Mouse (Mus musculus) hindbrain, embryonic 13.5 days (tissue): ENCODE measurements at regions not wholly inside any gene's neighbourhood (a gene's known extent, or its start where the extent isn't known, plus 50 kb on each side); places are given as distances from the start of the nearest gene placed in this dataset.

Experiments
- ATAC-seq: fragments of 200-750 bp; cut with Nextera tagmentation; 2 replicates; pipeline ENCODE4 v1.8.0; 2017; ENCODE audit warnings: moderate TSS enrichment; ENCODE audit not compliant: low FRiP score
- H3K27ac ChIP-seq: fragments of 300-500 bp; sonication (generic); 2 replicates; pipeline ENCODE4 v1.5.1; 2015; ENCODE audit warnings: inconsistent platforms, mild to moderate bottlenecking, moderate library complexity
- H3K27me3 ChIP-seq: fragments of 300-500 bp; sonication (generic); 2 replicates; pipeline ENCODE4 v1.6.1; 2015; ENCODE audit warnings: mild to moderate bottlenecking, inconsistent platforms
- H3K36me3 ChIP-seq: fragments of 300-500 bp; sonication (generic); 2 replicates; pipeline ENCODE4 v1.6.1; 2015; ENCODE audit warnings: mild to moderate bottlenecking, inconsistent platforms
- H3K4me1 ChIP-seq: fragments of 300-500 bp; sonication (generic); replicated peaks from 2 replicates; pipeline ENCODE4 v1.6.1; 2015; ENCODE audit warnings: inconsistent platforms
- H3K4me2 ChIP-seq: fragments of 300-500 bp; sonication (generic); 2 replicates; pipeline ENCODE4 v1.6.1; 2015; ENCODE audit warnings: inconsistent platforms, mild to moderate bottlenecking, moderate library complexity
- H3K4me3 ChIP-seq: fragments of 300-500 bp; sonication (generic); 2 replicates; pipeline ENCODE4 v1.5.1; 2015; ENCODE audit warnings: mild to moderate bottlenecking, inconsistent platforms
- H3K9ac ChIP-seq: fragments of 300-500 bp; sonication (generic); 2 replicates; pipeline ENCODE4 v1.6.1; 2015; ENCODE audit warnings: mild to moderate bottlenecking, inconsistent platforms
- H3K9me3 ChIP-seq: fragments of 300-500 bp; sonication (generic); 2 replicates; pipeline ENCODE4 v1.6.1; 2016; ENCODE audit warnings: inconsistent platforms
- WGBS: fragments of 180-500 bp; shearing (Covaris S2); methylation state at CpG from one replicate; pipeline ENCODE4 v1.1.7; 2015; 5-methylcytosine and 5-hydroxymethylcytosine counted together

- H3K4me1 ChIP-seq: peaks cover 34% of the 10 kb centered on the region
- H3K9ac ChIP-seq: no peak overlapping the region
- peak overlapping the region; percentile 46 for H3K27ac ChIP-seq
- WGBS: 55% methylated on average over 11 of the region's 11 CpGs
- ATAC-seq: peak; percentile 76
- H3K4me3 ChIP-seq: no peak overlapping the region
- H3K4me2 ChIP-seq: no peak overlapping the region
- no peaks in the 10 kb centered on the region for H3K36me3 ChIP-seq
- no peaks in the 10 kb centered on the region for H3K27me3 ChIP-seq
- H3K9me3 ChIP-seq: no peaks in the 10 kb centered on the region
These were observed 60.3 kb upstream of the Vamp9 start for GRCm38 (mm10) chr5:99845565-99846255.

DNA sequence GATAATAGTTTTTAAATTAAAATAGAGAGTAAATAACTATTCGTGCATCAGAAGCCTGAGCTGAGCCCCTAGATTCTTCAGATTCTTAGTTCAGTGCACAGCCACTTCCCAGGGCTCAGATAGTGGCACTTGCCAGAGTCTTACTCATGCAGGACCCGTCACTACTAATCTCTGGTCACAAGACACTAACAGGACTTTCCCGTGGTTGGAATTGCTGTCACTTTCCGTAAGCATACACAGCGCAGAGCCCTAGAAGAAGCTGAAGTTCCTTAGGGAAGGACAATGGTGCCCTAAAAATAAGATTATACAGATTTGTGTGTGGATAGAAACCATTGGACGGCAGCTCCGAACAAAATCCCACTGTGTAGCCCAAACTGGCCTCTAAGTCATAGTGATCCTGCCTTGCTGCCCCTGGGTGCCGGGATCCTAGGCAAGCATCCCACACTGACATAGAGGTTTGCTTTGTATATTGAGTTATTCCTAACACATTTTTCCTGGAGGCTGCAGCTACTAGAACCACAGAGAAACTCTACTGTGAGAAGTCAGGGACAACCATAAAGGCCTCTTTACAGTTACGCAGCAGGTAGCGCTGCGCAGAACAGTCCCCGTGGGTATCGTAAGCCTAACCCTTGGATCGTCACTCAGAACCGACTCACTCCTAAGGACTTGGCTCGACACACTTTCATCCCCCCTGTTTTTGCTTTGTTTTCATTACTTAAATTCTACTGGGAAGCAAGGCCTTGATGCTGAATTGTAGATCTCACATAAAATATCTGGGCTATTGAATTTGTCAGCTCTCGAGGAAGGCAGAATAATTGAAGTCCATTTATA is 57.7 kb upstream of the Vamp9 start:
- peak overlapping the region; percentile 55 for H3K27ac ChIP-seq
- H3K9me3 ChIP-seq: no peaks in the 10 kb centered on the region
- no peak overlapping the region for H3K4me2 ChIP-seq
- ATAC-seq: no peak
- no peak overlapping the region for H3K4me3 ChIP-seq
- H3K36me3 ChIP-seq: no peaks in the 10 kb centered on the region
- H3K9ac ChIP-seq: no peak overlapping the region
- peaks cover 22% of the 10 kb centered on the region for H3K4me1 ChIP-seq
- WGBS: 69% methylated on average over 17 of the region's 17 CpGs
- H3K27me3 ChIP-seq: no peaks in the 10 kb centered on the region

- H3K27me3 ChIP-seq: no peaks in the 10 kb centered on the region
- H3K4me3 ChIP-seq: no peak overlapping the region
- no peak for ATAC-seq
- H3K9me3 ChIP-seq: no peaks in the 10 kb centered on the region
- peaks cover 22% of the 10 kb centered on the region for H3K4me1 ChIP-seq
- no peak overlapping the region for H3K9ac ChIP-seq
- 41% methylated on average over 9 of the region's 9 CpGs for WGBS
- H3K4me2 ChIP-seq: no peak overlapping the region
- peak overlapping the region; percentile 55; the same call in 1 of the 2 replicates for H3K27ac ChIP-seq
- no peaks in the 10 kb centered on the region for H3K36me3 ChIP-seq
These were observed 57.1 kb upstream of the Vamp9 start for GRCm38 (mm10) chr5:99849001-99849400.

DNA sequence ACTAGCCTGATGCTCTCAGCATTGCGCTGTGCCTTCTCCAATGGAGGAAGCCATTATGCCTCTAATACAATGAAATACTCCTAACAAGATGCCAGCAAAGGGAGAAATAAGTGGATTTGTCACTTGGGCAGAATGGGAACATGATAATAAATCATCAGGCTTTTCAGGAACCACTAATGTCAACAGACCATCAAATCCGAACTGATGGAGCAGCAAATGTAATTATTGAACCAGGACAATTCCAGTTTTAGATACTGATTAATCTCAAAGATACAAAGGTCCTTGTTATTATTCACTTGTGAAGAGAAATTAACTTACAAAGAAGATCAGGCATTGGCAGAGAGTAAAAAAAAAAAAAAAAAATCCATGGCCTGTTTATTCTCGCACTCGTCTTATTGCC is 53.7 kb upstream of the Vamp9 start:
- peaks cover 3% of the 10 kb centered on the region; the same call in 1 of the 2 replicates for H3K27me3 ChIP-seq
- no peaks in the 10 kb centered on the region for H3K36me3 ChIP-seq
- WGBS: 56% methylated on average over 4 of the region's 4 CpGs
- no peaks in the 10 kb centered on the region for H3K9me3 ChIP-seq
- H3K27ac ChIP-seq: no peak overlapping the region
- H3K4me2 ChIP-seq: no peak overlapping the region
- no peak for ATAC-seq
- H3K4me1 ChIP-seq: peaks cover 16% of the 10 kb centered on the region
- H3K4me3 ChIP-seq: no peak overlapping the region
- no peak overlapping the region for H3K9ac ChIP-seq
